In the genomic region with DNA sequence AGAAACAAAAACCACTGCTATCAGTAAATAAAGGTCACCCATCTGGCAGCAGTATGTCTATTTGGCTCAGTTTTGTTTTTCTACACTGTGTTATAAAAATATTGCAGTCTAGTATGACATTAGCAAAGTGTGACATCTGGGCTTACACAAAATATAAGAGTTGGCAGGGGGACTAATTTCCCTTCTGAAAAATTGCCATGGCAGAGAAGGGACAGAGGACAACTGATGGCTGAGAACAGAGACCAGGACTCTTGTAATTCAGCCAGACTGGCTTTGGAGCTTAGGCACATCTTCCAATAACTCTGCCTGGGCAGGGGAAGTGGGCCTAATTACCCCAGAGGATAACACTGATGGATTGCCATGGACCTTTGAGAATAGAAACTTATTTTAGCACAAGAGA, we compare ENCODE assay signal across 17 mouse cellular contexts.
DNase-seq lines count a peak whose midpoint lies in the region; ATAC-seq and TF ChIP-seq lines count a peak whose summit lies in the region.
"Had no signal": no experiment of that assay in that cellular context is flagged by ENCODE, and none has a peak within 500 bp of the region (broad histone marks: within the 10 kb centered on the region; RNA-seq: fewer than 3 reads in every experiment).

No protein-coding gene starts in this region.

- H3K4me1 ChIP-seq in forebrain, embryonic 14.5 days (ENCODE audit: control insufficient read depth, insufficient read depth, low read length) = no peaks in the 10 kb centered on the region
- no peaks in the 10 kb centered on the region for H3K4me1 ChIP-seq in forebrain, embryonic 13.5 days
- no peaks in the 10 kb centered on the region for H3K4me1 ChIP-seq in heart, embryonic 12.5 days (replicated peaks)
- no peaks in the 10 kb centered on the region for H3K4me1 ChIP-seq in midbrain, postnatal 0 days (ENCODE audit: insufficient read depth, low read length)
- no peaks in the 10 kb centered on the region for H3K4me1 ChIP-seq in midbrain, embryonic 16.5 days (ENCODE audit: control insufficient read depth, insufficient read depth, low read length)
- H3K4me1 ChIP-seq: forebrain, embryonic 10.5 days; hindbrain, embryonic 10.5 days; neural tube, embryonic 13.5 days had no signal

- no peak overlapping the region for H3K4me2 ChIP-seq in forebrain, embryonic 14.5 days (ENCODE audit: low read length)
- H3K4me2 ChIP-seq in forebrain, embryonic 13.5 days = no peak overlapping the region
- H3K4me2 ChIP-seq in heart, embryonic 12.5 days = no peak overlapping the region
- no peak overlapping the region for H3K4me2 ChIP-seq in midbrain, postnatal 0 days (ENCODE audit: low read depth, low read length, poor library complexity, severe bottlenecking)
- no peak overlapping the region for H3K4me2 ChIP-seq in midbrain, embryonic 16.5 days (ENCODE audit: low read length)
- H3K4me2 ChIP-seq: midbrain, embryonic 11.5 days; neural tube, embryonic 13.5 days had no signal

- TF ChIP-seq CTCF in midbrain, postnatal 0 days (IDR thresholded peaks at IDR 0.05) = no peak

- intact Hi-C loops in heart, postnatal 10 days (cut with DNase I) = no loop called here

- no peak overlapping the region for H3K9ac ChIP-seq in forebrain, embryonic 14.5 days (ENCODE audit: low read length)
- H3K9ac ChIP-seq in forebrain, embryonic 13.5 days = no peak overlapping the region
- no peak overlapping the region for H3K9ac ChIP-seq in heart, embryonic 12.5 days
- H3K9ac ChIP-seq in midbrain, postnatal 0 days (replicated peaks; ENCODE audit: low read length, poor library complexity, severe bottlenecking) = no peak overlapping the region
- H3K9ac ChIP-seq in midbrain, embryonic 16.5 days (ENCODE audit: low read depth, low read length) = no peak overlapping the region
- H3K9ac ChIP-seq: liver, embryonic 14.5 days; neural tube, embryonic 13.5 days had no signal

- no peaks in the 10 kb centered on the region for H3K9me3 ChIP-seq in forebrain, embryonic 14.5 days (replicated peaks; ENCODE audit: control insufficient read depth, low read length)
- no peaks in the 10 kb centered on the region for H3K9me3 ChIP-seq in forebrain, embryonic 13.5 days (replicated peaks)
- H3K9me3 ChIP-seq in heart, embryonic 12.5 days (replicated peaks) = no peaks in the 10 kb centered on the region
- H3K9me3 ChIP-seq in midbrain, postnatal 0 days (ENCODE audit: low read length) = no peaks in the 10 kb centered on the region
- H3K9me3 ChIP-seq in midbrain, embryonic 16.5 days (replicated peaks; ENCODE audit: control insufficient read depth, low read length, poor library complexity, severe bottlenecking) = no peaks in the 10 kb centered on the region
- H3K9me3 ChIP-seq: forebrain, embryonic 10.5 days; hindbrain, embryonic 10.5 days; neural tube, embryonic 13.5 days had no signal

- H3K36me3 ChIP-seq in forebrain, embryonic 14.5 days (ENCODE audit: control insufficient read depth, insufficient read depth, low read length) = no peaks in the 10 kb centered on the region
- H3K36me3 ChIP-seq in forebrain, embryonic 13.5 days (ENCODE audit: poor library complexity, severe bottlenecking) = no peaks in the 10 kb centered on the region
- H3K36me3 ChIP-seq in heart, embryonic 12.5 days = no peaks in the 10 kb centered on the region
- H3K36me3 ChIP-seq in midbrain, postnatal 0 days (ENCODE audit: insufficient read depth, low read length) = no peaks in the 10 kb centered on the region
- H3K36me3 ChIP-seq in midbrain, embryonic 16.5 days (ENCODE audit: control insufficient read depth, insufficient read depth, low read length) = no peaks in the 10 kb centered on the region
- H3K36me3 ChIP-seq: forebrain, embryonic 10.5 days; hindbrain, embryonic 10.5 days; neural tube, embryonic 13.5 days had no signal

- peak; percentile 23 for DNase-seq in forebrain, embryonic 14.5 days (ENCODE audit: low spot score)
- DNase-seq in heart, postnatal 10 days = peak; percentile 10 to 19
- peak; percentile 11 for DNase-seq in midbrain, postnatal 0 days (ENCODE audit: low spot score)
- no peak for DNase-seq in retina, embryonic 14.5 days (ENCODE audit: low spot score)
- DNase-seq: gastrocnemius, postnatal 25 days; kidney, adult 8-10 months; kidney, postnatal 25 days; thymus, postnatal 14 days had no signal

- no peak for ATAC-seq in forebrain, embryonic 14.5 days
- ATAC-seq in forebrain, embryonic 13.5 days = no peak
- no peak for ATAC-seq in heart, embryonic 12.5 days (ENCODE audit: insufficient number of reproducible peaks, low FRiP score)
- no peak for ATAC-seq in midbrain, postnatal 0 days (ENCODE audit: low FRiP score)
- ATAC-seq in midbrain, embryonic 16.5 days = no peak

- no peaks in the 10 kb centered on the region for H3K27me3 ChIP-seq in forebrain, embryonic 14.5 days (replicated peaks; ENCODE audit: control insufficient read depth, insufficient read depth, low read length)
- H3K27me3 ChIP-seq in forebrain, embryonic 13.5 days = no peaks in the 10 kb centered on the region
- no peaks in the 10 kb centered on the region for H3K27me3 ChIP-seq in heart, embryonic 12.5 days (replicated peaks)
- no peaks in the 10 kb centered on the region for H3K27me3 ChIP-seq in midbrain, postnatal 0 days (ENCODE audit: insufficient read depth, low read length)
- no peaks in the 10 kb centered on the region for H3K27me3 ChIP-seq in midbrain, embryonic 16.5 days (ENCODE audit: control insufficient read depth, insufficient read depth, low read depth, low read length)
- H3K27me3 ChIP-seq: neural tube, embryonic 13.5 days had no signal

- no peak overlapping the region for H3K4me3 ChIP-seq in forebrain, embryonic 14.5 days (ENCODE audit: low read depth, low read length)
- no peak overlapping the region for H3K4me3 ChIP-seq in forebrain, embryonic 13.5 days
- H3K4me3 ChIP-seq in heart, embryonic 12.5 days = no peak overlapping the region
- no peak overlapping the region for H3K4me3 ChIP-seq in midbrain, postnatal 0 days (ENCODE audit: low read depth, low read length)
- H3K4me3 ChIP-seq in midbrain, embryonic 16.5 days (ENCODE audit: low read depth, low read length) = no peak overlapping the region
- H3K4me3 ChIP-seq: forebrain, embryonic 10.5 days; hindbrain, embryonic 10.5 days; neural tube, embryonic 13.5 days had no signal

- no peak overlapping the region for H3K27ac ChIP-seq in forebrain, embryonic 14.5 days (ENCODE audit: low read depth, low read length)
- H3K27ac ChIP-seq in forebrain, embryonic 13.5 days = no peak overlapping the region
- H3K27ac ChIP-seq in heart, embryonic 12.5 days (ENCODE audit: poor library complexity, severe bottlenecking) = no peak overlapping the region
- no peak overlapping the region for H3K27ac ChIP-seq in midbrain, postnatal 0 days (ENCODE audit: low read depth, low read length)
- no peak overlapping the region for H3K27ac ChIP-seq in midbrain, embryonic 16.5 days (ENCODE audit: low read length)
- H3K27ac ChIP-seq: forebrain, embryonic 10.5 days; hindbrain, embryonic 10.5 days; liver, embryonic 14.5 days; macrophage; neural tube, embryonic 13.5 days had no signal
